Mouse (Mus musculus): Measurements from ENCODE around the gene Asic3.

DNA sequence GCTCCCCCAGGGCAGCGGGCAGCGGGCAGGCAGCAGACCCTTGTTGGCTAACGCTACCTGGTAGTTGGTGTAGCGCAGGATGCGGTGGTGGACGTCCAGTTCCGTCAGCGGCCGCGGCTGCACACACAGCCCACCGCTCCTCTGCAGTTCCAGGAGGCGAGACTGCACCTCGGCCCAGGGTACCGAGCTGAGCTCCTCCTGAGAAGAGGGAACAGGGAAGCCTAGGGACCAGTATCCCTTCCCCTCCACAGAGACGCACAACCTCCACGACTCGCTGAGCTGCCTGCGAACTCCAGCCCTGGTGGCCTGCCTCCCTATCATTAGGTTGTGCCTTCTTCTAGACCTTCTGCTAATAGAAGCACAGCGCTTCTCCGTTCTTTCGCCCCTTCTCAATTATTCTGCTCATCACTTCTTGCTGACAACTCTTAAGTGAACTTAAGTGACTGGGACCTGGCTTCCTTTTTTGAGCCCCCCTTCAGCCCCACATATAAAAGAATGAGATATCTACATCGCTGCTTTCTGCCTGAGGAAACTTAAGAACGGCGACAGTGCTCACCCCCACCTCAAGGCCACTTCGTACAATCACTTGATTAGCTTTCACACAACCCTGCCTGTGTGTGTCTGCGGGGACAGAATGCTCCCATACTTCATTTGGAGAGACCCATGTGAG, 24.8 kb upstream of the Asic3 start:
- TF ChIP-seq HCFC1 (IDR thresholded peaks at IDR 0.05; ENCODE audit: low read depth, low read length) = no peak
- no peak for TF ChIP-seq POLR2A (IDR thresholded peaks at IDR 0.05; ENCODE audit: low read depth, low read length)
- TF ChIP-seq SMC3 (IDR thresholded peaks at IDR 0.05; ENCODE audit: low read depth, low read length) = no peak
- TF ChIP-seq CTCF (conservative IDR thresholded peaks at IDR 0.05 in 1 of 2, IDR thresholded peaks at IDR 0.05 in 1 of 2; ENCODE audit: low read depth in 2 of 2, low read length in 2 of 2) = no peak
- no peak for TF ChIP-seq POLR2AphosphoS2 (IDR thresholded peaks at IDR 0.05; ENCODE audit: low read depth, low read length)
- TF ChIP-seq BHLHE40 (IDR thresholded peaks at IDR 0.05; ENCODE audit: low read depth, low read length) = no peak

Data from CH12.LX (cell line).